Mouse (Mus musculus) MEL (cell line): ENCODE data around the gene Folr2.

Experiments
- CTCF ChIP-seq, 3 experiments: IDR thresholded peaks in 2 of 3; conservative IDR thresholded peaks in 1 of 3; 2 replicates each; pipeline ENCODE4 v1.5.1; 2011 to 2012; ENCODE audit warnings: low read length in 3 of 3, low read depth in 2 of 3, mild to moderate bottlenecking in 2 of 3, improper control_type of control experiment in 1 of 3, inconsistent platforms in 1 of 3, mixed read lengths in 1 of 3, moderate library complexity in 1 of 3; ENCODE audit not compliant: control insufficient read depth in 1 of 3, insufficient read depth in 1 of 3, poor library complexity in 1 of 3, severe bottlenecking in 1 of 3
- POLR2A ChIP-seq, 2 experiments: IDR thresholded peaks; 2 replicates each; pipeline ENCODE4 v1.6.1; 2011 to 2012; ENCODE audit warnings: low read length in 2 of 2, mild to moderate bottlenecking in 2 of 2, control low read depth in 1 of 2, improper control_type of control experiment in 1 of 2, low read depth in 1 of 2, moderate library complexity in 1 of 2; ENCODE audit not compliant: control insufficient read depth in 1 of 2, insufficient read depth in 1 of 2, poor library complexity in 1 of 2
- RCOR1 ChIP-seq: IDR thresholded peaks from 2 replicates; pipeline ENCODE4 v1.6.1; 2012; ENCODE audit warnings: low read depth, mild to moderate bottlenecking, inconsistent platforms, low read length, improper control_type of control experiment
- SMC3 ChIP-seq: IDR thresholded peaks from 2 replicates; pipeline ENCODE4 v1.6.1; 2011; ENCODE audit warnings: low read depth, low read length, improper control_type of control experiment
- ZKSCAN1 ChIP-seq: IDR thresholded peaks from 2 replicates; pipeline ENCODE4 v1.6.1; 2012; ENCODE audit warnings: low read depth, mild to moderate bottlenecking, inconsistent platforms, low read length, improper control_type of control experiment, moderate library complexity

DNA sequence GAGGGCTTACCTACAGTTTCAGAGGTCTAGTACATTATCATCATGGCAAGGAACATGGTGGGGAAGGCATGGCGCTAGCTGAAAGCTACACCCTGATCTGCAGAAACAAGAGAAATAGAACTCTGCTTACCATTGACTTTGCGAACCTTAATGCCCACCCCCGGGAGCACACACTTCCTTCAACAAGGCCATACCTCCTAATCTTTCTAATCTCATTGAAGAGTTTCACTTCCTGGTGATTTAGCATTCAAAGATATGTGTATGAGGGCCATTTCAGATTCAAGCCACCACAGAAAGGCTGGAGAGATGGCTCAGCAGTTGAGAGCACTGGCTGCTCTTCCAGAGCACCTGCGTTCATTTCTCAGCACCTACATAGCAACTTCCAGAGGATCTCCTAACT, at the start of gene Folr2:
- no peak for TF ChIP-seq POLR2A (IDR thresholded peaks at IDR 0.05; ENCODE audit: control insufficient read depth in 1 of 2, insufficient read depth in 1 of 2, low read depth in 1 of 2, low read length in 2 of 2, poor library complexity in 1 of 2)
- no peak for TF ChIP-seq CTCF (IDR thresholded peaks at IDR 0.05 in 2 of 3, conservative IDR thresholded peaks at IDR 0.05 in 1 of 3; ENCODE audit: control insufficient read depth in 1 of 3, insufficient read depth in 1 of 3, low read depth in 2 of 3, low read length in 3 of 3, poor library complexity in 1 of 3, severe bottlenecking in 1 of 3)
- no peak for TF ChIP-seq SMC3
- no peak for TF ChIP-seq ZKSCAN1
- no peak for TF ChIP-seq RCOR1
